Mouse (Mus musculus) cerebellum, adult 11-12 months (tissue): ENCODE data around the gene Ulk4.

Source experiments
- DNase-seq: peaks from one replicate; pipeline ENCODE4 v3.0.0; 2022

Ulk4 gene

GRCm38 (mm10) chr9:121092568-121092967 lies 184.4 kb downstream of the Ulk4 start:
- DNase-seq, result no peak

GRCm38 (mm10) chr9:121091016-121091735 lies 185.8 kb downstream of the Ulk4 start:
- DNase-seq, result no peak

- no peak for DNase-seq
Measured at GRCm38 (mm10) chr9:121087661-121088060, 189.3 kb downstream of the Ulk4 start.

DNA sequence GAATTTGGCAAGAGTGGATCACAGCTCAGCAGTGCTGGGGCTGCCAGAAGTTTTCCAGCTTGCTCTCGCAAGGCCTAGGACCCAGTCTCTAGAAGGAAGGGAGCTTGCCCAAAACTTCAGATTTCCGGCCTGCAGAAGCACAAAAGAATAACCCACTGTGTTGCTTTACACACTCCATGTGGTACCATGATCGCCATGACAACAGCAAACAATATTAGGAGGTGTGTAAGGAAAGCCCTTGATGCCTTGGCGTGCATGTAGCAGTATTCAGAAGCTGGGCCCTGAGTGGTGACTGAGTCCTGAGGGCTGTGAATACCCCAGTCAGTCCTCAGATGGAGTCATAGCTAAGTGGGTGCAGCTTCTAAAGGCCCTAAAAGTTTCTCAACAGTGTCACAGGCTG lies 192.8 kb downstream of the Ulk4 start:
- no peak for DNase-seq

DNA sequence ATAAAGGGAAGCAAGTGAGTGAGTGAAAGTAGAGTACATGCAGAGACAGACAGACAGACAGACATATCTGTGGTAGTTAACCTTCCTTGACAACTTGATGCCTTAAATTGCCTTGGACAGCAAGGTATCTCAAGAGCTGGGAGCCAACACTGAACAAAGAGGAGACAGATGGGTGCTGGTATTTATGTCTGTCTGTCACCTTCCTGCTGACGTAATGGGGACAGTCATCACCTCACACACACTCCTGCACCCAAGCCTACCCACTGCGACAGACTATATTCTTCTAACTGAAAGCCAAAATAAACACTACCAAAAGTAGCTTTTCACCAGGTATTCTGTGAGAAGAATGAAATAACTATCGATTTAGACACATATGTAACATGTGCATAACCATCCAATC lies 196.2 kb downstream of the Ulk4 start:
- DNase-seq, result no peak

DNA sequence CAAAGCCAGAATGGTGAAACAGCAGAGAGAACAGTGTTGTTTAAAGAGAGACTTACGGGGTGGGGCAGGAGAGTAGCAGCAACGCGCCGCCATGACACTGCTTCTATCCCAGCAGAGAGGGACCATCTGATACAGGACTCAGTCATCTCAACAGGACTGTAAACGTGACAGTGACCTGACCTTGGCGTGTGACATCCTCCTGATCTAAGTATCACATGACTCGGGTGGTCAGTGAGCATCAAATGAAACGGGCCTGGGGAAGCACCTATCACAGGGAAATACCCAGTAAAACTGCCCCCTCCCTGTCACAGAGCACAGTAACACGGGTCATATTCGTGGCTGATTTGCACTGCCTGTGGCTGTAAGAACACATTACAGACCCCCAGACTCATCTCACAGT lies 196.6 kb downstream of the Ulk4 start:
- DNase-seq, result no peak

DNA sequence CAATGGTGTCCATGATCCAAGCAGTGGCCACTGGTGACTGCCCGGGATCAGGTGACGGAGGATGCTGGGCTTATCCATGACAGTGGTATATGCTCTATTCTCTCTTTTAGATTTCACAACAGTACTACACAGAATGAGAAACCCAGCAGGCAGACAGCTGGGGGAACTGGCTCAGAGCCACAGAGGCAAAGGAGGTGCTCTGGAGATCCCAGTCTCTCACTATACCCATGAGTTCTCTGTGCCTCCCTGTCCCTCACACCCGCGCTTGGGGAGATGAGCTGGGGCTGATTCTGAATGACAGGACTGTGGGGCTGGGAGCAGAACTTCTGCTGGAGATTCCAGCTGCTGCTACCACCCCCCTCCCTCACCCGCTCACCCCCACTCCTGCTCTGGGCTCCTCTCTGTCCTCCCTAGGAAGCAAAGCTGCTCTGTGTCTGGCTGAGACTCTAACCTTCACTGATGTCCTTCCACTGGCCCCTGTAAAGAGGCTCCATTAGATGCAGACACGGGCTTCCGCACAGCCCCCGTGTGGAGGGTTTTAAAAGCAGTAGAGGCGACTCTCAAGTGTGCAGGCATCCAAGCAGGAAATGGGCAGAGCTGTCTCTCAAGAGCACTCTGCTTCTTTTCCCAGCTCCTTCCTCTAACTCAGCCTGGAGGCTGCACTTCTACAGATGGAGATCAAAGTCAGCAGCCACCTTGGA lies 197.5 kb downstream of the Ulk4 start:
- DNase-seq, result no peak

- no peak for DNase-seq
Measured at GRCm38 (mm10) chr9:121076291-121076690, 200.7 kb downstream of the Ulk4 start.

GRCm38 (mm10) chr9:121075246-121075645 lies 201.8 kb downstream of the Ulk4 start:
- peak; percentile 43 for DNase-seq

DNA sequence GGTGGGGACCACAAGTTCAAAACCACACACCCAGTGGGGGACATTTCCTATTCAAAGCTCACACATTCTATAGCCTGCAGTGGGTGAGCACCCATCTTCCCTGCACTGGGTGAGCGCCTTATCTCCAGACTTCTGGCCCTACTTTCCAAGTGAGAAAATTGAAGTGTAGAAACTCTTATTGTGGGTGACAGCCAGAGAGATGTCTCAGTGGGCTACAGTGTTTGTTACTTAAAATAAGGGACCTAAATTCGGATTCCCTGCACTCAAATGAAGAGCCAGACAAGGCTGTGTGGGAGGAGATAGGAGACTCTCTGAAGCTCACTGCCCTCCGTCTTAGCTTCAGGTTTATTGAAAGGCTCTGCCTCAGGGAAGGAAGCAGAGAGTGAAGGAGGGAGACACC lies 202.3 kb downstream of the Ulk4 start:
- DNase-seq, result no peak

DNA sequence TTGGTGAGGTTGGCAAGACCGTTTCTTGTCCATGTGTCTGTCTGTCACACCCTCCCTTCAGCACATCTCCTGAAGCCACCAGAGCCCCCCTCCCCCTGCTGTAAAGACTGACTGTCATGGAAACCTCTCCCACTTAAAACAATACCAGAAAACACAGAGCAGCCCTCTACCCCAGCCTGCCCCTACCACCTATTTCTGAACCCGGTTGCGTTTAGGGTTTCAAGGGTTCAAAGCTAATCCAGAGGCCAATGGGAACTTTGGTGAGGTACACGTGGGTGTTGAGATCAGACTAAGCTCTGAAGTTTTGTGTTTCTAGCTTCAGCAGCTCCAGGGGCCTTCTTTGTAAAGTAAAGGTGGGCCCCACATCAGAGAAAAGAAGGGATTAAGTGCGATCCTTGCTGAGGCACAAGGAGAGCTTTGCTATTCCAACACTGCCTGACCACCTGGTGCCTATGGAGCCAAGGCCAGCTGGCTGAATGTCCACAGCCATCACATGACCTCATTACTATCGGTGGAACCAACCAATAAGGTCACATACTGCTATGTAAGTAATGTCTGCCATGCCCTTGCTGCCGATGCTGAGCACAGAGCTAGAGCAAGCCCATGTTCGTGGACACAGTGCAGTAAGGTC lies 204.8 kb downstream of the Ulk4 start:
- DNase-seq, result no peak

DNA sequence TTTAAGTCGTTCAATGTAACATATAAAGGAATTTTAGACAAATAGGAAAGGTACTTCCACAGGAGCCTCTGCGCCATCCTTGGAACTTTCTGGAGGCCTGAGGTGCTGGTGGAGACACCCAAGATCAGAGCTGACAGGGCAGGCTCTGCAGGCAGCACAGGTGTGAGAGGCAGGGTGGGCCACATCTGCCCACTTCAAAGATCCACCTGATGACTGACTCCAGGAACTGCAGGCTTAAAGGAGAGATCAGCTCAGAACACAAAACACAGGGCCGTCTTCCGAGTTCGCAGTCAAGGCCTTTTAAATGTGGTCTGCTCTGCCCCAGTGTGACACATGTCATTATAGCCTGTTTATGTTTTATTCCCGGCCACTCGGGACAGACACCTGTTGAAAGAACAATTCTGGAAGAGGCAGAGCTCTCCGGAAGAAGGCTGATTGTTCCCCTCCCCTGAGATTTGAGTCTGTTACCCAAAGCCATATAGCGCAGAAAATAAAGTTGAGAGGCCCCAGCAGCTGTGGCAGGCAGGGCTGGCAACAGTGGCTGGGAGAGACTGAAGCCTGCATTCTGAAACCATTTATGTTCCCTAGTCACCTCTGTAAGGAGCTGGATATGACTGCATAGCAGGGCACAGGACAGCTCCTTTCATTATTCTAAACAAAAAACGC lies 205.4 kb downstream of the Ulk4 start:
- no peak for DNase-seq

DNA sequence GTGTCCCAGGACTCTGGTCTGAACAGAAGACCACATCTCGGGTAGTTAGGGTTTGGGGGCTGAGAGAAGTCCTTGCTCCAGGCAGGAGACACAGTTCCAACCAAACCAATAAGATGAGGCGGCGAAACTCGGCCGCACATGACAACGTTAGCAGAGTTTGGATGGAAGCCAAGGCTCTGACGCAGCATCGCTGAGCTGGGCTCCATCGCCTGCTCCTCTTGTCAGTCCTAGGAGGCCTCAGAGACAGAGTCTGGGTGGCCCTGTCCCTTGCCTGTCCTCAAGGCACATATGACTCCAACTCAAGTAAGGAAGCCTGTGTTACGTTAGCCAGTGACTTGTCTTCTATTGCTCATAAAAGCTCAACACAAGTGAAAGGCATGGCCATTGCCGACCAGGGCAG lies 205.9 kb downstream of the Ulk4 start:
- DNase-seq, result no peak

DNA sequence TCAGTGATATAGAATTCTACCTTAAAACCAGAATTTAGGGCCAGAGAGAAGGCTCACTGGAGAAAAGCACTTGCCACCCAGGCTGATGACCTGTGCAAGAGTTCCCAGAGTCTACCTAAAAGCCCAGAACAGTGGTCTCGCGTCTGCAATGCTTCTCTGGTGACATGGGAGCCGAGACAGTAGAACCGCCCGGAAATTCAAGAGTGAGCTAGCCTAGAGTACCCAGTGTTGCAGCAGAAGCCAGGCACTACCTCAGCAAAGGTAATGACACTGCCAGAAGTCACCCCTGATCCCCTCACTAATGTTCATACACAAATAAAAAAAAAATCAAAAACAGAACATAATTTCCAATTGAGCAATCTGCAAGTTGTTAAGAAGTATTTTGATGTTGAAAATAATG lies 208.9 kb downstream of the Ulk4 start:
- DNase-seq, result peak; percentile 38

DNA sequence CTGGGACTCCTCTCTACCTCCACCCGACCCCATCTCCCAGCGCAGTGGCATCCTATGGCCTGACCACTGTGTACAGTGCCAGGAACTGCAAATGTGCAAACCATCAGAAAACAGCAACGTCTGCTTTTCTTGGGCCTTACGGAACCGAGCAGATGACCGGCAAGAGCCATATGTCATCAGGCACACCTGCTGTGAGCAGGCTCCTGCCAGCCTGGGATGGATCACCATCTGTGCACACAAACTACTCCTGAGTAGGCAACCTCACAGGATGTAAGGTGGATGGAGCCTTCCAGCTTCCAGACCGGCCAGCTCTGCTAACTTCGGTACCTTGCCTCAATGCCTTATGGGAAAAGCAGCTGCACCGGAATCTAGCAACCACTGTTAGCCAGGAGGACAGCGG lies 210.0 kb downstream of the Ulk4 start:
- peak; percentile 98 for DNase-seq

DNA sequence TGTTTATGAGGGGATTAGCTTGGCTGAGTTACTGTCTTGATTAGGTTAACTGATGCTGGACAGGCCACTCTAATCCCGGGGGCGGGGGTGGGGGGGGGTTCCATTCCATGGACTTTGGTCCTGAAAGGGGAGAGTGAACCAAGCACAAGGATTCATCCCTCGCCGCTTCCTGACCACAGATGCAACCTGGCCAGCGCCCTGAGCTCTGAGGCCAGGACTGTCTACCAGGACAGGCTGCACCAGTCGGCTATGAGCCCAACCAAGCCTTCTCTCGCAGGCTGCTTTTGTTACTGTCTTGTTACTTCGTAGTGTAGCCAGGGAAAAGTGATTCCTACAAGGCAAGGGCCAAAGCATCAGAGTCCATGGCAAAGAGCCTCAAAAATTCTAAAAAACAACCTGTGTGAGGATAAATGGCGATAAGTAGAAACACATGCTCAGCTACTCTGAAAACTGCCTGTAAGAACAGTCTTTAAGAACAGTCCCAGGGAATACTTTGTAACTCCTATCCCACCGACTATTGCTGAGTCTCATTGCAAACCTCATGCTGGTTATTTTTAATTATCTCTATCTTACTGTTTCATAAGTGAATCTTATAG lies 211.5 kb downstream of the Ulk4 start:
- peak; percentile 39 for DNase-seq

- no peak for DNase-seq
Measured at GRCm38 (mm10) chr9:121064606-121065355, 212.2 kb downstream of the Ulk4 start.

- DNase-seq, result no peak
Measured at GRCm38 (mm10) chr9:121062671-121063070, 214.3 kb downstream of the Ulk4 start.

DNA sequence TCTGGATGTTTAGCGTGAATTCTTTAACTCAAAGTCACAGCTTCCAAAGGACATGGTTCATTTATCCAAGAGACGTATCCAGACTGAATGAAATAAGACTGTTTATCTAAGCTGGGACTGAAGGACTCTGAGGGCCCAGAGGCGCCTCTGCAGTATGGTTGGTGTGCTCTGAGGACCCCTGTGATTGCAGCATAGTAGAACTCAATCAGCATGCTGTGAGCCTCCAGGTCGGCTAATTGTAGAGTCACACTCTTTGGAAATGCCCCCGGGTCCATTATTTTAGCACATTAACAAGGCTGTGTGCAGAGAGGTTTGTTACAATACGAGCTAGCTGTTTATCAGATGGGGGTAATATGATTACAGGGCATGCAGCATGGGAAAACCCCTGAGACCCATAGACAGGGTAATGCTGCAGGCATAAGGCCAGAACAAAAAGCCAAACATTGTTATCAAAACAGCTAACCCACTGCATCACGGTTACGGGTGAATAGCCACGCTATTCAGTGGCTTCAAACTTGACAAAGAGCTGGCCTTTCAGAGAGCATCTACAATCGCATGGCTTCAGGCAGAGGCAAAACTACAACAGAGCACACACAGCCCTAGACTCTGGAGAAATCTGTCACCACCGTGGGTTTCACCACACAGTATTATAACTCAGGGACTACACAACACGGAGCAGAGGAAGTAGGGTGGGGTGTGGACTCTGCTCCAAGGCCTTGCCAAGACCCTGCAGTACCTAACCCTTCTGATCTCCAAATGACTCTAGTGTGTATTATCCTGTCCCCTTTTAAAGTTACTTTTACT lies 215.0 kb downstream of the Ulk4 start:
- DNase-seq, result no peak

DNA sequence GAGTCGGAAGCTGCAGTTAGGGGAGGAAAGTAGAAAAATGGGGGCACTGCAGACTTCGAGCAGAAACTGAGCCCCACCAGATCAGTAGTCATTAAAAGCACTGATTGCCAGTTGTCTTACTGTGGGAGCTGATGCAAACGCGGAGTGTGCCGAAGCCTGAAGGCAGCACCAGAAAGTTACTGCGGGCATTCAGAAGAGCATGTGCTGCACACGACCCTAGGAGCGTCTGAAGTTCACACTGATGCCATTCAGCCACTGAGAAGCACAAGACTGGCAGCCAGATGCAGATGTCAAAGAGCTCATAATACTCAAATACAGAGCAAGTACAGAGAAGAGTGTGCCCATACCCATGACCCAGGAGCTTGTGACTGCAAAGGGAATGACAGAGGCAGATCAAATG lies 216.7 kb downstream of the Ulk4 start:
- no peak for DNase-seq

- DNase-seq, result no peak
Measured at GRCm38 (mm10) chr9:121059286-121059685, 217.7 kb downstream of the Ulk4 start.

DNA sequence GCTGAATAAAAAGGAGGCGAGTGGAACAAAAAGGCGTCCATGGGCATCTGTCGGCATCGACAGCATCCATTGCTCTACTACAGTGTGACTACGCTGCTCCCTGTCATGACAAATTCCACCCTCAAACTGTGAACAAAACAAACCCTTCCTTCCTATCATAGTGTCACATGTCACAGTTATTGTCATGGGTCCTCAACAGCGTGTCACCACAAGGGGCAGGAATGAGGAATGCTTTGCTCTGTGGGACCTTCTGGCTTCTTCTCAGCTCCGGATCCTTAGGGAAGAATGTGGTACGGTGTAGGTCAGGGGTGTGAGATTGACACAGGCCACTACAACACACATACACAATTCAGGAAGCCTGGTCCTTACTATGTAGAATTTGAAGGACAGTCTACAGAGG lies 218.5 kb downstream of the Ulk4 start:
- DNase-seq, result no peak
